Mouse (Mus musculus) R1 (cell line): ENCODE measurements around the gene Cfap100.

Experiments
- DNase-seq: peaks from one replicate; pipeline ENCODE4 v3.0.0-alpha.2; 2018; ENCODE audit warnings: low read depth, low spot score

The Cfap100 gene

DNA sequence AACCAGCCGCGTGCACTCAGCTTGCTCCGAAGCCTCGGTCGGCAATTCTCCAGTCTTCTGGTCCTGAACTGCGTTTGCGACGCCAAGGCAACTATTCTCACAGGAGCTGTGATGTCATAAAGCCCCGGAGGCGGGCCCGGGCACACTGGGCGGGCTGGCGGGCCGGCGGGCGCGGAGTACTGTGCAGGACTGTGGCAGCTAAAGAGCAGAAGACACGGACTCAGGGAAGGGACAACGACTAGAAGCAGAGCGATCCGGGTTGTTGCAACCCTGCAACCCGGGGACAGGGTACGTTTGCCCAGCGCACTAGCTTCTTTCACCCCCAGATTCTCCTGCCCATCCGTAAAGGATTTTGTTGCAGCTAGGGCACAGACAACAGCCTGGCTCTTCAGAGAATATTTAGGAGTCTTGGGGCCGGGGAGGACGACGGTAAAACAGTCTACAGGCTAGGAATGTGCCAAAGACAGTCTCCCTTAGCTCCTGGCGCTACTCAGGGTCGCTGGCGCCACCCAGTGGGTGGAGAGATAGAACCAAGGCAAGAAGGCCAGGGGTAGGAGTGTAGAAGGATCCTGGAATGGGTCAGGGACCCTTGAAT is at the start of gene Cfap100:
Gene Cfap100, minus strand, starts transcription at position 418 of the 595 bp plus-strand sequence.
- peak; percentile 84 for DNase-seq

DNA sequence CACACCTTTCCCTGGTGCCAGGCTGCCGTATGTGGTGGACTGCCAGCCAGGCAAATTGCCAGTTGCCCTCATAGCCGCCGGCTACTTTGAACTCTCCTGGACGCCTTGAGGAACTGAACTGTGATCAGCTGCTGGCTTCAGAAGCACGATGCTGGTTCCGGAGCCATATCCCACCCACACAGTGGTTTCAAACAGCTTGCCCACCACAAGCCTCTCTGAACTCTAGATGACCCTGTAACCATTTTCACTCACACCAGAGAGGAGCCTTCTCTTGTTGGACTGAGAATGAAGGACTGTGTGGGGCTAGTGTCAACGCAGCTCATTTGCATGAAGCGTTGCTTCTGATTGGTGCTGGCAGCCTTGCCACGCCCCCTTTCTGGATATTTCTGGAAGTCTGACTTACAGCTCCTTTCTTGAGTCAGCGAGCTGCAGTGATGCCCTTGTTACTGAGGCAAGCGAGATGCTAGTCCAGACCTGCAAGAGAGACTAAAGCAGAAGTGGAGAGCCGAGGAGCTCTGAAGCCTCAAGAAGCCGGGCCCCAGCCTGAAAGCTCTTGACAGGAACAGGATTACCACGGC is 48.4 kb upstream of the Cfap100 start:
- peak; percentile 80 for DNase-seq

DNA sequence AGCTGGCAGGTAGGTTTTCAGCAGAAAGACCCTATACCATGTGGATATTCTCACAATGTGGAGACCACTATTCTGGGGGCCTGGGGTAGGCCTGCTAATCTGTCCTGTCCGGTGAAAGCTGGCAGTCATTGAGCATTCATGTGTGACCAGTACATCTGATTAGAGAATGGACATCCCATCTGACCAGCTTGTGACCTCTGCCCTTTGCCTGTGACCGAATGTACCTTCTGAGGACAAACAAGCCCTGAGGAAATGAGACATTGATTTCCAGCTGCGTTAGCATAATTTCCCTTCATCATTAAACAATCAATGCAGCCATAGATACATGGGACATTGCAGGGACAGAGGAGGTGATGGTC is 47.2 kb upstream of the Cfap100 start:
- DNase-seq: no peak

DNA sequence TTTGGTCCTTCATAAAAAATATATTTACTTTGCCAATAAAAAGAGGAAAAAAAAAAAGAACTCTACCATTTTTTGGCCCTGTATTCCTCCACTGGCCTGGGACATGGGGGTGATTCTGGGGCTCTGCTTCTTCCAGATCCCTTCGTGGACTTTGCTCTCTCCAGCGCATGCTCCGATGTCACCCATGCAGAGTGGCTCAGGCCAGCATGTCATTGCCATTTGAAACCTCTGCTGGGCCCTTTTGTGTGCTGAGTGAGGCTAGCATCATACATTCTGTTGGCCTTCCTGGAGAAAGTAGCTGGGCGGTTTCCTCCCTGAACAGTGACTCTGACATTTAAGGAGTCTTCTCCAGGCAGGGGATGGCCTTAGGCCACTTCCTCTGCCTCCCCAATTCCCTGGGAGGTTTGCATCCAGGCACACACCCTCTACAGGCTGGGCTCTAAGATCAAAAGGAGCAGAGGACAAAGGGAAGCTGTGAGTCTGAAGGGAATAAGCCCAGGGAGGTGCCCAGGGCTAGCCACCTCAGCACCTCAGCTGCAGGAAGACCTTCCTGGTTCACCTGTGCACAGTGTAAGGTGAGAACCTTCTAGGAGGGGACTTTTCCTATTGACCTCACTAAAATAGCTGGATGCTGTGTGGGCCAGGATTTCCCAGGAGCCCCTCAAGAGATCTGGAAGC is 46.7 kb upstream of the Cfap100 start:
- DNase-seq: peak; percentile 73

DNA sequence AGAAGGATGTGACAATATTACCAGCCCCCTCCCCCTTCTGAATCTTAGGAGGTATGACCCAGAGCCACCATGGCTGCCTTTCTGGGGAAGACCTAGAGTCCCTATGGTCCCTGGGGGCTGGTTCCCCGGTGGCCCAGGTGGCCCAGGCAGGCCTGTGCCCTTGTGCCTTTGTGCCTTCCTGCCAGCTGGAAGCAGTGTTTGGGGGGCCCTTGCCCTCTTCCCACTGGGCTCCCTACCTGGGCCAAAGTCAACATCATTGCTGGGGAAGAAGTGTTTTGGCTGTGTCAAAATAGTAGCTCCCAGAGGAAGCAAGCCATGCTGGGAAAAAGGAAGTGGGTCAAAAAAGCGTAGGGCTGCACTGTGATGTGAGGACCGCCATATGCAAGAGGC is 45.8 kb upstream of the Cfap100 start:
- DNase-seq: no peak

DNA sequence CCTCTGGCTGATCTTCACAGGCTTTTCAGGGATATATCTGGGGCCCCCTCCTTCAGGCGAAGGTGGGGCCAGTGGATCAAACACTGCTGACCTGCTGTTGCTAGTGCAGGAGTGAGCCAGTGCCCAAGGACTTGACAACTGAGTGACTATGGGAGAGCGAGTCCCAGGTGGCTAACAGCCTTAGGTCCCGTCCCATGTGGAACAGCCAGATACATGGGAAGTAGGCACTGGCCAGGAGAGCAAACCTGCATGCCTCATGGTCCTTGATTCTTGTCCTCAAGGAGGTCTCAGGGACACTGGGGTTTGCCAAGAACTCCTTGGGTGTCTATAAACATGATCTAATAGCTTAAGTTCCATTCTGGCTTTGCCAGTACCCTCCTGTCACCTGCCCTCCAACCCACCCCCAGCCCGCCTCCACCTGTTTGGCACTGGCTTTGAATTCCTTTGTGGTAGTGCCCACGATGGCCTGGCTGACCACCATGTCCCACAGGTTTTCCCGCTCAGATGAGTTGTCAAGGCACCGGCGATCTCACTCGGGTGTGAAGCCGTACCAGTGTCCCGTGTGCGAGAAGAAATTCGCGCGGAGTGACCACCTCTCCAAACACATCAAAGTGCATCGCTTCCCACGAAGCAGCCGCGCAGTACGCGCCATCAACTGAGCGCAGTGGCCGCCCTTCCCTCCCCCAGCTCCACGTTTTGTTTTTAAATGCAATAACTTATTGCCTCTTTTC is 45.2 kb upstream of the Cfap100 start:
- DNase-seq: no peak

DNA sequence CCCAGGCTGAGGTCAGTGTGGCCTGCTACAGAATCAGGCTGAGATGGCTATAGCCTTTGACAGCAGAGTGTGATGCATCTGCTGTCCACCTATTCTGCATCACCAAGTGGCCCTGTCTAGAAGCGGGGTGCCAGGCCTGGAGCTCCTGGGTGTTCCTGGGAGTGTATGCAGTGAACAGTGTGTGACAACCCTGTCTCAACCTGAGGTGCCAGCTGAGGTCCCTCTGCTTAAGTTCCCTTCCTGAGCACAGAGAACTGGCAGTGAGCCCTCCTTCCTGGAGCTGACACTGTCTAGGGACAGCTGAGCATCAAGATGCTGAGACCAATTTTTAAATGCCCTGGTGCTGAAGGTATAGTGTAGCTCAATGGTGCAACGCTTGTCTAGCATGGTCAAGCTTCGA is 44.1 kb upstream of the Cfap100 start:
- DNase-seq: no peak

DNA sequence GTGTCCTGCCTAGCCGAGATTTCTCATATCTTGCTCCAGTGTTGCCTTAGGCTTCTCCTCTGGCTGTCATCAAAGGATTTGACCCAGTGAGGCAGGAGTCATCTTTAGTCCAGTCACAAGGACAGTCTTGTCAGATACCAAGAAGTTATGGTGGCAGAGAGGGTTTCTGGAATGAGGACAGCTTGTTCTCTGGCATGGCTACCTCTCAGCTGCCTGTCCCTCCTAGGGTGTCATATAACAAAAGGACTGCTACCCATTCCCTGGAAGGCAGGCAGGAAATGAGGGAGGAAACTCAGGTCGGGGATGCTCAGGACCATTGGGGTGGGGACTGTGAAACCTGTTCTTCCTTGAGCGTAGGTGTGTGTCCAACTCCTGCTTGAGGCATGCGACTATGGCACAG is 43.5 kb upstream of the Cfap100 start:
- no peak for DNase-seq

DNA sequence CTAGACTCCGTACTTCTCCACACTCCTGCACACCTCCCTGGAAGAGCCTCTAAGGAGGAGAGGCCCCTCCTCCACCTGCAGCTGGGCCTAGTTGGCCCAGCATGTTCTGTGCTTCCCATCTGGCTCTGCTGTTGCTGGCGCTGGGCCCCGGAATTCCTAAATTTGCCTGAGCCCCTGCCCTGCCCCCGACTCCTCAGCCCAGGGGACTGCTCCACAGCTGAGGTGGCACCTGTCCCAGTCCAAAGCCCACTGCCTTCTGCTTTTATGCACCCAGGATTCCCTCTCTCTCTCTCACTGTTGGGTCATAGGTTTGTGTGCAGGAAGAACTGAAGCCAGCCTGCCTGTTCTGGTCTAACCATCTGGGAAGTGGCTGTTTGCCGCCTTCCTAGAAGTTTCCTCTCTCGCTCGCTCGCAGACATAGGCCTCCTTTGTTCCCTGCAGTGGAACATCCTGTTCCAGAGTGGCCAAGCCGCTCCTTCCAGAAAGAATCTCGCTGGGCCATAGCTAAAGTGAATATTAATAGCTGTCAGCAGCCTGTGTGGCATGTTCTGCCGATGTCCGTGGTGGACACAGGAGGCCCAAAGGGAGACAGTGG is 42.4 kb upstream of the Cfap100 start:
- no peak for DNase-seq

DNA sequence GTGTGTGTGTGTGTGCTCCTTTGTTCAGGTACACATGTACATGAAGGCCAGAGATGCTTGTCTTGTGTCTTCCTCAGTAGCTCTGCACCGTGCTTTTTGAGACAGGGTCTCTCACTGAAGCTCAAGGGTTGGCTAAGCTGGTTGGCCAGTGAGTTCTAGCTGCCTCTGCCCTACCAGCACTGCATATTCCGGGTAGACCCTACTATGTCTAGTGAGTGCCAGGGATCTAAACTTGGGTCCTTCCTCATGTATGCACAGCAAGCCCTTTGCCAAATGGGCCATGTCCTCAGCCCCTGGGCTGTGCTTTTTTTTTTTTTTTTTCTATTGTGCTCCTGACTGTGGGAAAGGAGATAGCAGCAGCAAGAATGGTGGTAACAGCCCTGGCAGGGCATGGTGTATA is 41.7 kb upstream of the Cfap100 start:
- DNase-seq: no peak

DNA sequence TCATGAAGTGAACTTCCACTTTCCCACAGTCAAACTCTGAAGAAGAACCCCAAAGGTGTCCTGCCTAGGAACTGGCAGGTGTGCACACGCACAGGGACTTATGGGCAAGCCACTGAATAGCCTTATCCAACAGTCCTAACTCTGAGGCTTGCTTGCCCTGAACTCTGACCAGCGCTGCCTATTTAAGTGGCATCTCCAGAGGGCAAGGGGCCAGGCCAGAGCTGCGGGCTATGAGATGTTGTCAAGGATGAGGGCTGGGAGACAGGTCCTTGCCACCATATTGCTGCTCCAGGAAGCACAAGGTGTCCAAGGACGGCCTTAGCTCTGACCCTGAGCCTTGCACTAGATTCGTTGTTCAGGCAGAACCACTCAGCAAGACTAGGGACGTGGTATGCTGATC is 40.4 kb upstream of the Cfap100 start:
- no peak for DNase-seq

DNA sequence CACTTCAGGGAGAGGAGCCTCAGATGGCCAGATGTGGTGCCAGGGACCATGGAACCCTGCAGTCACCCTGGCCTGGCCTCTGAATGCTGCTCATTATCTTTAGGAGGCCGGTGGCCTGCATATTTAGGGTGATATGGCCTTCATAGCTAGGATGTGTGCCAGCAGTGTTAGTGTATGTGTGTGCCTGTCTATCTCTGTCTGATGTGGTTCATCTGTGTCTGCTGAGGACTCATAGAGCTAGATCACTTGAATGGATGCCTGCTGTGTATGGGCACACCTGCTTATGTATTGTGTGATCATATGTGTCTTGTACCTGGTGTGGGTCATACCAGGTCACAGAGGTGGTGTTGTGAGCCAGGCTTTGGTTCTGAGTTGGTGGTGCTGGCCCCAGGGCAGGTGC is 39.6 kb upstream of the Cfap100 start:
- DNase-seq: no peak

DNA sequence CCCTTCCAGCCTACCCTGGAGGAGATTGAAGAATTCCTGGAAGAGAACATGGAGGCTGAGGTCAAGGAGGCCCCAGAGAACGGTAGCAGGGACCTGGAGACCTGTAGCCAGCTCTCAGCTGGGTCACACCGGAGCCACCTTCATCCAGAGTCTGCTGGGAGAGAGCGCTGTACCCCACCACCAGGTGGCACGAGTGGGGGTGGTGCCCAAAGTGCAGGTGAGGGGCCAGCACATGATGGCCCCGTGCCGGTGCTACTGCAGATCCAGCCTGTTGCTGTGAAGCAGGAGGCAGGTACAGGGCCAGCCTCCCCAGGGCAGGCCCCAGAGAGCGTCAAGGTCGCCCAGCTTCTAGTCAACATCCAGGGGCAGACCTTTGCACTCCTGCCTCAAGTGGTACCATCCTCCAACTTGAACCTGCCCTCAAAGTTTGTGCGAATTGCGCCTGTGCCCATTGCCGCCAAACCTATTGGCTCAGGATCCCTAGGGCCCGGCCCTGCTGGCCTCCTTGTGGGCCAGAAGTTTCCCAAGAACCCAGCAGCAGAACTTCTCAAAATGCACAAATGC is 38.3 kb upstream of the Cfap100 start:
- no peak for DNase-seq

DNA sequence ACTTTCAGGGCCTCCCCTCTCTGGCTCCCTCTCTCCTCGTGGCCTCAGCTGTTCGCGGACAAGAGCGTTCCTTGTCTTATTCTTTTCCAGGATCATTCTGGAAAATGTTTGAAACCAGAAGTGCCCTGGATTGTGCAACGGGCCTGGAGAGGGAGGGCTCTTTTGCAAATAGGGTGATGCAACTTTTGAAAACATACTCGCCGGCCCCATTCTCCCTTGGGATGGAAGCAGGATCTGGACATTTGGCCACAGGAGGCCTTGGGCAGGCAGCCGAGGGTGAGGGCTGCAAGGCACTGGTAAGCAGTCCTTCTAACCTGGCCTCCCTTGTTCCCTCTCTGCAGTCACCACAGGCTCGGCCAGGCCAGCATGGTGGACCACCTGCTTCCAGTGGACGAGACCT is 37.5 kb upstream of the Cfap100 start:
- DNase-seq: no peak

DNA sequence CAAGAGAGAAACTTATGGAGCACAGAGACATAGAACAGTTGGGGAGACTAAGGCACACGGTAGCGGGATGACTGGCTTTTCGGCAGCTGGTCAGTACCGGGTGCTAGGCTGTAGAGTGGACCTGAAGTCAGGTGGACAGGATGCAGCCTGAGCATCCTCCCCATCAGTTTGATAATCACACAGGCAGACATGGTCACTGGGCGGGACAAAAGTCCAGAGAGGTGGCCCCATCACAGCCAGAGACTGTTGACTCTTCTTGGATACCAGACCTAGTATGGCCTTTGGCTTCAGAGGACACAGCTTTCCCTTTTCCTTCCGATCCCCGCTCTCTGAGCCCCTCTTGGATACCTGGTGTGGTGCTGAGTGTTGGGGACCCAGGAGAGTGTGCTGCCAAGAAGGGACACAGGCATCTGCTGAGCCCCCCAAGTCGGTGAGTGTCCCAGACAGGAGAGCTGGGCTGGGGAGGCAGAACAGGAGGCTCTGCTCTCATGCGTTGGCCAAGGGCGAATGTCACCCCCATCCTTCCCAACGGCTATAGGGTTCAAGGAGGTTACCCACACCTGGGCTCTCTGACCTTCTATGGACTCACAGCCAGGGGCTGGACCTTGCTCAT is 36.5 kb upstream of the Cfap100 start:
- DNase-seq: no peak

DNA sequence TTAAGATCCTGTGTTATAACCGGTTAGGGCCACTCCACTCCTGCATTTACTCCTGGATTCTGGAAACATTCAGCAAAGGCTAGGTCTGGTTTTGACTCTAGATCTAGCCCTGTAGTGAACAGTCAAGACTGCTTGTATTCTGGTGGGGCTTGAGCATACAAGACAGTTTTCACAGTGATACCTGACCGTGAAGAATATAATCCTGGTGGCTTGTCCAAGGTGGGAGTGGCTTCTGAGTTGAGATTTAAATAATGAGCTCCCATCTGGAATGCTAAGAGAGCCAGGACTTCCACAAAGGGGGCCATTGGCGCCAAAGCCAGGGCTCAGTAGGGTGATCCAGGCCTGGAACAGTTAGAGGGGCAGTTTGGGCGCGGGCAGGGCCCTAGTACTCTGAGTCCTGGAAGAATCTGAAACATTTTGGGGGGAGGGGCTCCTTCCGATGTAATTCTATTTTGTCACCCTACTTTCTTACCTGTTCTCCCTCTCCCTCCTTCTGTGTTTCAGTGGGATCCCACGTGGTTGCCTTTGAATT is 35.4 kb upstream of the Cfap100 start:
- peak; percentile 58 for DNase-seq

DNA sequence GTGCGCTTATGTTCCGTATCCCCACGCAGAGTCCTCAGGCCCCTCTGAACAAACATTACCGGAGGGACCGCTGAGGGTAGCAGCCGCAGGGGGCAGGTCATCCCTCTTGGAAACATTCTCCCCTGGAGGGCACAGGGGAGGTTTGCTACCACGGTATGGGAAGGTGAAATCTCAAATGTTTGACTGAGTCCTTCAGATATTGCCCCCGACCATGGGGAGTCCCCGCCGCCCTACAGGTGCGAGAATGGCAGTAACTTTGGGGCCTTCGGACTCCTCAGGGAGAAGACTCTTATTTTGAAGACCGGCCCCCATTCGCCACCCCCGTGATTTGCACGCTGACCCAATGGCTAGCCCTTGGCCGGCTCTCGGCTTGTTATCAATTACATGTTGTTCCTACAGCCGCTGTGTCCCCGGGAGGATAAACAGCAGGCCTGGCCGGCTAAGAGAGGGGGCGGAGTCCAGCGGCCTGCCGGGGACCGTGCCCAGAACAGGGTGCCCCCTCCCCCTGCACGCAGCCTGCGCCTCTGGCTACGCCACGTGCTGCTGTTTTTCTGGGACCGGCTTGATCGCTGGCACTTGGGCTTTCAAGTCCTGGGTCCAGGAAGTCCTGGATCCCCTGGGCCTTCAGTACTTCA is 34.7 kb upstream of the Cfap100 start:
- peak; percentile 69 for DNase-seq

DNA sequence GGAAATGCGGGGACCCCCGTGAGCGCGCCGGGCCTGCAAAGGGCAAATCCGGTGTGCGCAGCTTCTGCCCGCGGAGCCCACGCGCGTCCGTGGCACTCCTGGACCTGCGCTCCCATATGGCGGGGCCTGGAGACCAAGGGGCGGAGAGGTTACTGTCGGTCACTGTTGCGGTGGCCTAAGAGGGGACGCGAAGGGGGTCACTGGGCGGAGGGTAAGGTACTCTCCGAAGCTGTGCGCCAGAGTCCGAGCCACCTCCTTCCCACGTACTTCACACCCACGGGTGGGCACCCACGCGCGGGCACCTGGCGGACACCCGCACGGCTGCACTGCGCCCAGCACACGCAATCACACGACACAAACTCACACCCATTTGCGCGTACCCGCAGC is 34.2 kb upstream of the Cfap100 start:
- DNase-seq: no peak

DNA sequence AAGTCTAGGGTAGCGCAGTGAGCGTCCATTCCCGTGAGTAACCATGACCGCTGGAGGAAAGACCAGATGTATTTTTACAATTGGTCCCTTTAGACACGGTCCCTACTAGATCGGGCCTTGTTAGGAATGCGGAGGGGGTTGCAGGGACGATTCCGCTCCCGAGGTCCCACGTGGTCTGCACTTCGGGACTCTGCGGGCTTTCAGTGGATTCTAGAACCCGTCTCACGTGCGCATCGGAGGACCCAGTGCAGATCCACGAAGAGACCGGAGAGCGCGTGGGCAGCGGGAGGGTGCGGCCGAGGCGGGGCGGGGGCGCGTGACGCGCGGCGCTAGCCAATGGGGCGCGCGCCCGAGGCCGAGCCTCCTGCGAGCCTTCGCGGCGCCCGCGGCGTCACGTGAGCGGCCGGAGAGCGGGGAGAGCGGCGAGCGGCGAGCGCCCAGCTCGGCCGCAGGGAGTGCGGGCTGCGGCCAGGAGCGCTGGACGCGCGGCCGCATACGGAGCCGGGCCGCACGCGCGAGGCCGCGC is 33.6 kb upstream of the Cfap100 start, which contains the start of gene Klf15:
Gene Klf15, plus strand, starts transcription at position 396 of the 526 bp plus-strand sequence.
- DNase-seq: peak; percentile 63

DNA sequence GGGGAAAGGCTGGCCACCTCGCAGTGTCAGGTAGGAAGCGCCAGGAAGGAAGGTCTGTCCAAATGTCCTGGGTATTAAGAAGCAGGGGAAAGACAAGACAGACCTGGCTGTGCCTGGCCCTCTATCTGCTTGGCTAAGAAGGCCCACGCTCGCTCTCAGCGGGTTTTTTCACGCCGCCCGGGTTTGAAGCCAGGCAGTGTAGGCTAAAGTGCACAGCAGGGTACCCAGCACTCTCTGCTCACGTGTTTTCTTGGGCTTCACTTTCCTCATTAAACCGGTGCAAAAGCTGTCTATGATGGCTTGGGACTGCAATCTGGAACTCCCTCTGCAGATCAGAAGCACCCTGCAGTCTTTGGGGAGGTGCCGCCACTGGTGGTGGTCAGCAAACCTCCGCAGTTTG is 33.2 kb upstream of the Cfap100 start:
- DNase-seq: no peak

DNA sequence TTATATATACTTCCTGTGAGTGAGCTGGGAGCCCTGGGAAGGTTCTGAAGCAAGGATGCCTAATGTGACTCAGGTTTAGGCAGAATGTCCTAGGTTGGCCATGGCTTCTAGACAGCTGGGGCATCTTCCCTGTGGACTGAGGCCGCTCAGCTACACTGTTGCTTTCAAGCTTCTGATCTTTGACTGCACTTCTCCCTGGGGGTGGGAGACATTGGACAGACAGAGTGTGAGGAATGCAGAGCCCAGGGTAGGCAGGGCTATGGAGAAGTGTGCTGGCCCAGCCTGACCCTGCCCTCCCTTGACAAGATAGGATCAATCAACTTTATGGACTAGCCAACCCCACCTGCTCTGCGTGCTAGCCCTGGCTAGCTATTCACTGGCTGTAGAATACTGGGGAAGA is 32.6 kb upstream of the Cfap100 start:
- no peak for DNase-seq
